Mouse (Mus musculus): ENCODE measurements around the gene Creb1. TPM values are rescaled to one million over a fixed set of nuclear protein-coding genes. Genes with fewer than 3 reads are reported as not detected.

The Creb1 gene
- polyA plus RNA-seq, 1 experiment, result 16.2 TPM

DNA sequence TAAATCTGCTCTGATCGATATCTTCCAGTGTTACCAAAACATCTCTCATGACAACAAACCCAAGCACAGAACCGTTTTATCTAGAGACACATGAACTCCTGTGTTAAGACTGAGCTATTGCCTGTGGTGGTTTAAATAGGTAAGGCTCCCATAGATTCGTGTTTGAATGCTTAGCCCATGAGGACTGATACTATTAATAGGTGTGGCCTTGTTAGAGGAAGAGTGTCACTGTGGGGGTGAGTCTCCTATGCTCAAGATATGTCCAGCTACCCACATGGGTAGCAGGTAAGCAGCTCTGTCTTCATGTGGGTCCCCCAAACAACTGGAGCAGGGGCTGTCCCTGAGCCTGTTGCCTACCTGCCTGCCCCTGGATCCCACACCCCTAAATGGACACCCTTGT is 15.9 kb upstream of the Creb1 start:
- no peak for DNase-seq
- no peak overlapping the region for H3K27ac ChIP-seq (ENCODE audit: insufficient read depth, low read length)
- no peaks in the 10 kb centered on the region for H3K4me1 ChIP-seq (ENCODE audit: control insufficient read depth, insufficient read depth, low read length)
- WGBS, result 79% methylated on average over 3 of the region's 3 CpGs
- H3K4me3 ChIP-seq (replicated peaks; ENCODE audit: insufficient read depth, low read depth, low read length), result no peak overlapping the region
- TF ChIP-seq POLR2A (IDR thresholded peaks at IDR 0.05; ENCODE audit: borderline replicate concordance, insufficient read depth, low read length), result no peak
- TF ChIP-seq CTCF (IDR thresholded peaks at IDR 0.05; ENCODE audit: borderline replicate concordance, insufficient read depth, low read depth, low read length), result no peak
- no peaks in the 10 kb centered on the region for H3K27me3 ChIP-seq (ENCODE audit: control insufficient read depth, insufficient read depth, low read length)

DNA sequence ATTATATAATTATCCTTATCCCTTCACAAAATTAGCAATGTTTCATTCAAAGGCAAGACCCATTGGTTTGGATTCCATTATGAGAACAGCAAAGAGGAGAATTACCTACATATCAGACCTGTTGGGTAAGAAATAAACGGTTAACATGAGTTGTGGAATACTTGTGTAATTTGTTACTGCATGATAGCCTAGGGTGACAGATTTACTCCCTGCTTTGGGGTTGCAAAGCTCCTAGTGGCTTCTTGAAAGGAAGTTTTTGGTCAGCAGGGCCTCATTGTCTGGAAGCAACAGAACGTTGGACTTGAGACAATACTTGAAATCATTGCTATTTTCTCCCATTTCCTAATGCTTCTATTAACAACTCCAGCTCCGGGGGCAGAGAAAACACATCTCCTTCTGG is 14.0 kb upstream of the Creb1 start:
- H3K27me3 ChIP-seq (ENCODE audit: control insufficient read depth, insufficient read depth, low read length), result no peaks in the 10 kb centered on the region
- WGBS, result 76% methylated on average over 3 of the region's 3 CpGs
- no peak for TF ChIP-seq POLR2A (IDR thresholded peaks at IDR 0.05; ENCODE audit: borderline replicate concordance, insufficient read depth, low read length)
- TF ChIP-seq CTCF (IDR thresholded peaks at IDR 0.05; ENCODE audit: borderline replicate concordance, insufficient read depth, low read depth, low read length), result no peak
- H3K27ac ChIP-seq (ENCODE audit: insufficient read depth, low read length), result no peak overlapping the region
- H3K4me3 ChIP-seq (replicated peaks; ENCODE audit: insufficient read depth, low read depth, low read length), result no peak overlapping the region
- peaks cover 4% of the 10 kb centered on the region; the same call in 1 of the 2 replicates for H3K4me1 ChIP-seq (ENCODE audit: control insufficient read depth, insufficient read depth, low read length)
- no peak for DNase-seq

DNA sequence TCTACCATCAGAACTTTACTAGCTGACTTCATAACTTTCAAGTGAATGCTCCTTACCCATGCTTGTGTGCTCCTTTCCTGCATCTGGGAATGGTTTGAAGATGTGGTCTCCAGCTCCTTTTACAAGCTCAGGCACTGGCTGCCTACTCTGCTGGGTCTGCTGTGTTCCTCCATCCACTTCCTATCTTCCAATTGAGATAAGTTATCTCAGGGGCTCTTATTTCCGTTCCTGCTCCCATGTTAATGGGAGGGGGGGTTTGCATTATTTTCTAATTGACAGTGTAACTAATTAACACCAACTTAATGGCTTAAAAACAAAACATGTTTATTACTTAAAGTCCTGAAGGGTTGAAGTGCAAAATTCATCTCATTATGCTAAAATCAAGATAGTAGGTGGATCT is 13.1 kb upstream of the Creb1 start:
- H3K27ac ChIP-seq (ENCODE audit: insufficient read depth, low read length), result no peak overlapping the region
- peaks cover 4% of the 10 kb centered on the region; the same call in 1 of the 2 replicates for H3K4me1 ChIP-seq (ENCODE audit: control insufficient read depth, insufficient read depth, low read length)
- no peak for TF ChIP-seq POLR2A (IDR thresholded peaks at IDR 0.05; ENCODE audit: borderline replicate concordance, insufficient read depth, low read length)
- TF ChIP-seq CTCF (IDR thresholded peaks at IDR 0.05; ENCODE audit: borderline replicate concordance, insufficient read depth, low read depth, low read length), result no peak
- H3K27me3 ChIP-seq (ENCODE audit: control insufficient read depth, insufficient read depth, low read length), result no peaks in the 10 kb centered on the region
- DNase-seq, result no peak
- no peak overlapping the region for H3K4me3 ChIP-seq (replicated peaks; ENCODE audit: insufficient read depth, low read depth, low read length)
- WGBS, result 88% methylated on average over 1 of the region's 1 CpGs

DNA sequence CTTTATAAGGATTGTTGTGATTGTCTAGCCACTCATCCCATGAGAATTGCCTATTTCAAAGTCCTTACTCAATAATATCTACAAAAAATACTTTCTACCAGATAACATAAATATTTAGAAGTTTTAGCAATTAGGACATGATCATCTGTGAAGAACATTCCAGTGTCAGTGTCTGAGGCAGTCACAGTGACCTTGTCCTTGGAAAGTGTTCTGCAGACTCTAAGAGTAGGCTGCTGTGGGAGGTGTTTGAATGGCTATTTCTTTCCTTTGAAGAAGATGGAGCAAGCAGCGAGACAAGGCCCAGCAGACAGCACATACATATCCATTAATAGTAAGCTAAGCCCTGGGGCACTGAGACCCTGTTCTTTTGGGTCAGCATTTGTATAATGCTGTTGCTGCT is 12.5 kb upstream of the Creb1 start:
- DNase-seq, result no peak
- H3K27me3 ChIP-seq (ENCODE audit: control insufficient read depth, insufficient read depth, low read length), result no peaks in the 10 kb centered on the region
- H3K27ac ChIP-seq (ENCODE audit: insufficient read depth, low read length), result no peak overlapping the region
- no peak overlapping the region for H3K4me3 ChIP-seq (replicated peaks; ENCODE audit: insufficient read depth, low read depth, low read length)
- peaks cover 4% of the 10 kb centered on the region; the same call in 1 of the 2 replicates for H3K4me1 ChIP-seq (ENCODE audit: control insufficient read depth, insufficient read depth, low read length)
- 81% methylated on average over 1 of the region's 1 CpGs for WGBS
- no peak for TF ChIP-seq POLR2A (IDR thresholded peaks at IDR 0.05; ENCODE audit: borderline replicate concordance, insufficient read depth, low read length)
- no peak for TF ChIP-seq CTCF (IDR thresholded peaks at IDR 0.05; ENCODE audit: borderline replicate concordance, insufficient read depth, low read depth, low read length)

DNA sequence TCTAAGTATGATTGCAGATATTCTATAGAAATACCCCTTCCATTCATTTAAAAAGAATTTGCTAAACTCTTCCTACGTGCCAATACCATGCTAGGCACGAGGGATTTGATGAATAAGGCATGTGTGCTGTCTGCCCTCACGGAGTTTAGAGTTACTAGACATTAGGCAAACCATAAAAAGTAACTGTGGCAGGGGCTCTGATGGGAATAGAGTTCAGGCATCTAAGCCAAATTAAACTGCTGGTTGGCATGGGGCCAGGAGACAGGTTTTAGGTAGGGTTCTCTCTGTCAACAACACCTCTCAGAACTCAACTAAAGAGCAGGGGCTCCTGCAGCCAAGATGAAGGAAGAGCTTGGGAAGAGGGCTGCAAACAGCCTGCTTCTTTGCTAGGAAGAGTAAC is 10.7 kb upstream of the Creb1 start:
- TF ChIP-seq CTCF (IDR thresholded peaks at IDR 0.05; ENCODE audit: borderline replicate concordance, insufficient read depth, low read depth, low read length), result no peak
- no peak for TF ChIP-seq POLR2A (IDR thresholded peaks at IDR 0.05; ENCODE audit: borderline replicate concordance, insufficient read depth, low read length)
- no peak overlapping the region for H3K27ac ChIP-seq (ENCODE audit: insufficient read depth, low read length)
- 87% methylated on average over 3 of the region's 3 CpGs for WGBS

DNA sequence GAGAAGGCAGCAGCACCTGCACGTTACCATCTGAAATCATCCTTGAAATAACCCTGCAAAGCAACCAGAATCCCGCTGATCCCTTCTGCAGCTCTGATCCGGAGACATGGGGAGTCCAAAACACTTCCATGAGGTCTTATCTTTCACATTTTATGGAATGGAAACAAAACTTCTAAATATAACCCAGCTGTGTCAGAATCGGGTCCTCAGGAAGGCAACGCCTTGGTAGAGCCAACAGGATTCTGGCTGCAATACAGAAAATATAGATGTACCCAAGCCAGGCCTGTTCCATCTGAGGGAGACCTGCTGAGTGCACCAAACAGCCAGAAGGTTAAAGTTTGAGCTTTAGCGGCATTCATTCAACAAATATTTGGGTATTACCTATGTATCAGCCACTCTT is 9.8 kb upstream of the Creb1 start:
- no peaks in the 10 kb centered on the region for H3K27me3 ChIP-seq (ENCODE audit: control insufficient read depth, insufficient read depth, low read length)
- H3K4me3 ChIP-seq (replicated peaks; ENCODE audit: insufficient read depth, low read depth, low read length), result no peak overlapping the region
- H3K27ac ChIP-seq (ENCODE audit: insufficient read depth, low read length), result no peak overlapping the region
- DNase-seq, result no peak
- peaks cover 4% of the 10 kb centered on the region; the same call in 1 of the 2 replicates for H3K4me1 ChIP-seq (ENCODE audit: control insufficient read depth, insufficient read depth, low read length)
- 22% methylated on average over 6 of the region's 6 CpGs for WGBS
- TF ChIP-seq CTCF (IDR thresholded peaks at IDR 0.05; ENCODE audit: borderline replicate concordance, insufficient read depth, low read depth, low read length), result no peak
- no peak for TF ChIP-seq POLR2A (IDR thresholded peaks at IDR 0.05; ENCODE audit: borderline replicate concordance, insufficient read depth, low read length)

More for the DNA sequence above, 10.7 kb upstream of the Creb1 start:
- Histone ChIP-seq H3K4me3 (replicated peaks; ENCODE audit: insufficient read depth, low read depth, low read length) (no peak overlapping the region), H3K4me1 (ENCODE audit: control insufficient read depth, insufficient read depth, low read length) (peaks cover 4% of the 10 kb centered on the region; the same call in 1 of the 2 replicates), H3K27me3 (ENCODE audit: control insufficient read depth, insufficient read depth, low read length) (no peaks in the 10 kb centered on the region)
- no peak for DNase-seq

DNA sequence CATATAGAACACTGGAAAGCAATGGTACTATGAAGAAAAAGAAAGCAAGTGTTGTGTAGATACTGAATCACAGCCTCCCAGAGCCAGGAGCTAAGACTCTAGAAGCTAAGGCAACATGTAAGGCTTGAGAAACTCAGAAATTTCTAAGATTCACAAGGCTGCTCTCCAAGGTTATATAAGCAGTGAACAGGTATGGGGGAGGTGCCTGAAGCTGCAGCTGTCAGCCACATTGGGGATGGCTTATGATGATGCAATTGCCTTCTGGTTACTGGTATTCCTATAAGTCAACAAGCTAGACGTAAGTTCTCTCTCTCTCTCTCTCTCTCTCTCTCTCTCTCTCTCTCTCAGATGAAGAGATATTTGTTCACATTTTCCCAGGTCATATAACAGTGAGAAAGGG is 9.3 kb upstream of the Creb1 start:
- H3K4me1 ChIP-seq (ENCODE audit: control insufficient read depth, insufficient read depth, low read length), result peaks cover 4% of the 10 kb centered on the region; the same call in 1 of the 2 replicates
- TF ChIP-seq POLR2A (IDR thresholded peaks at IDR 0.05; ENCODE audit: borderline replicate concordance, insufficient read depth, low read length), result no peak
- no peak for TF ChIP-seq CTCF (IDR thresholded peaks at IDR 0.05; ENCODE audit: borderline replicate concordance, insufficient read depth, low read depth, low read length)
- DNase-seq, result no peak
- no peaks in the 10 kb centered on the region for H3K27me3 ChIP-seq (ENCODE audit: control insufficient read depth, insufficient read depth, low read length)
- no peak overlapping the region for H3K27ac ChIP-seq (ENCODE audit: insufficient read depth, low read length)
- no peak overlapping the region for H3K4me3 ChIP-seq (replicated peaks; ENCODE audit: insufficient read depth, low read depth, low read length)
- 72% methylated on average over 1 of the region's 1 CpGs for WGBS

DNA sequence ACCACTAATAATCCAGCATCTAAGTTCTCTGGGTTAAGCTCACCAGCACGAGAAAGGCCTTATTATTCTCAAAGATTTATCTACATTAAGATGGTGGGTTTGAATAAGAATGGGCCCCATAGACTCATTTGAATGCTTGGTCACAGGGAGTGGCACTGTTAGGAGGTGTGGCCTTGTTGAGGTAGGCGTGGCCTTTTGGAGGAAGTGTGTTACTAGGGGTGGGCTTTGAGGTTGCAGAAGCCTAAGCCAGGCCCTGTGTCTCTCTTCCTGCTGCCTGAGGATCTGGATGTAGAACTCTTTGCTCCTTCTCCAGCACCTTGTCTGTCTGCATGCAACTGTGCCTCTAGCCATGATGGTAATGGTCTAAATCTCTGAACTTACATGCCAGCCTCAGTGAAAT is 7.8 kb upstream of the Creb1 start:
- TF ChIP-seq POLR2A (IDR thresholded peaks at IDR 0.05; ENCODE audit: borderline replicate concordance, insufficient read depth, low read length) (no peak), CTCF (IDR thresholded peaks at IDR 0.05; ENCODE audit: borderline replicate concordance, insufficient read depth, low read depth, low read length) (no peak)
- Histone ChIP-seq H3K4me3 (replicated peaks; ENCODE audit: insufficient read depth, low read depth, low read length) (no peak overlapping the region), H3K4me1 (ENCODE audit: control insufficient read depth, insufficient read depth, low read length) (peaks cover 4% of the 10 kb centered on the region; the same call in 1 of the 2 replicates), H3K27ac (ENCODE audit: insufficient read depth, low read length) (no peak overlapping the region), H3K27me3 (ENCODE audit: control insufficient read depth, insufficient read depth, low read length) (no peaks in the 10 kb centered on the region)
- DNase-seq, result no peak
- 95% methylated on average over 2 of the region's 2 CpGs for WGBS

All from cerebellum, adult 2 months (tissue).